Mouse (Mus musculus) midbrain, embryonic 13.5 days (tissue): ENCODE results near the gene Cdk9. TPM values are rescaled to one million over a fixed set of nuclear protein-coding genes. Genes with fewer than 3 reads are reported as not detected.

Experiments
- ATAC-seq: fragments of 200-750 bp; cut with Nextera tagmentation; 2 replicates; pipeline ENCODE4 v1.8.0; 2017; ENCODE audit warnings: mild to moderate bottlenecking, moderate TSS enrichment, moderate library complexity
- H3K27ac ChIP-seq: fragments of 300-500 bp; sonication (generic); 2 replicates; pipeline ENCODE4 v1.5.1; 2015; ENCODE audit warnings: inconsistent platforms, mild to moderate bottlenecking, moderate library complexity
- H3K27me3 ChIP-seq: fragments of 300-500 bp; sonication (generic); 2 replicates; pipeline ENCODE4 v1.6.1; 2015; ENCODE audit warnings: mild to moderate bottlenecking, inconsistent platforms
- H3K36me3 ChIP-seq: fragments of 300-500 bp; sonication (generic); 2 replicates; pipeline ENCODE4 v1.6.1; 2015; ENCODE audit warnings: mild to moderate bottlenecking, inconsistent platforms
- H3K4me1 ChIP-seq: fragments of 300-500 bp; sonication (generic); replicated peaks from 2 replicates; pipeline ENCODE4 v1.6.1; 2015; ENCODE audit warnings: inconsistent platforms
- H3K4me2 ChIP-seq: fragments of 300-500 bp; sonication (generic); replicated peaks from 2 replicates; pipeline ENCODE4 v1.6.1; 2015; ENCODE audit warnings: moderate library complexity, mild to moderate bottlenecking, inconsistent platforms
- H3K4me3 ChIP-seq: fragments of 300-500 bp; sonication (generic); replicated peaks from 2 replicates; pipeline ENCODE4 v1.5.1; 2015; ENCODE audit warnings: mild to moderate bottlenecking, inconsistent platforms
- H3K9ac ChIP-seq: fragments of 300-500 bp; sonication (generic); replicated peaks from 2 replicates; pipeline ENCODE4 v1.6.1; 2015; ENCODE audit warnings: mild to moderate bottlenecking, inconsistent platforms
- H3K9me3 ChIP-seq: fragments of 300-500 bp; sonication (generic); 2 replicates; pipeline ENCODE4 v1.6.1; 2016; ENCODE audit warnings: mild to moderate bottlenecking, inconsistent platforms
- WGBS: fragments of 180-500 bp; shearing (Covaris S2); methylation state at CpG from one replicate; pipeline ENCODE4 v1.1.7; 2015; 5-methylcytosine and 5-hydroxymethylcytosine counted together
- polyA plus RNA-seq: library from polyadenylated mRNA; unstranded; fragments of >200 nt; fragmentation: Nextera tagmentation; extraction: Ambion mirVana; gene quantifications from 2 replicates; pipeline ENCODE4 v1.2.1, GENCODE M21; 2015

The Cdk9 gene
- polyA plus RNA-seq, 1 experiment from 2014 or later = 84.5 TPM

DNA sequence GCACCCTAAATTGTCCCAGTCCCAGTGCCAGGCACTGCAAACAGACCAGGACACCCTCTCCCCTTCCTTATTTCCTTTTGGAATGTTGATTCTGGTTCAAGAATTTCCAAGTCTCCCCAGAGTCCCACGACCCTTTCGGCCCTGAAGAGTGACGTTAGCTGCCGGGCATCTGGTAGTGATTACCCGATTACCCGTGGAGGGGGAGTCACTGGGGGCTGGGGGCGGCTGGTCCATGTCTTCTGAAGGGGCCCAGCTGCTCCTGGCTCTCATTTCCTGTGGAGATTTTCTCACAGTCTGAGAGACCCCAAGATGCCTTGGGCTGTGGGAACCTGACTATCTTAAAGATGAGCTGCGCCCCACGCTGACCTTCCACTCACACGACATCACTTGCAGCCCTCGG lies 18.0 kb upstream of the Cdk9 start:
- Histone ChIP-seq H3K4me1 (peaks cover 12% of the 10 kb centered on the region), H3K9ac (0 out of 2 replicates have a peak overlapping the region, but pooled peaks have one; percentile 32), H3K36me3 (no peaks in the 10 kb centered on the region), H3K27ac (no peak overlapping the region), H3K4me3 (no peak overlapping the region), H3K4me2 (no peak overlapping the region), H3K9me3 (no peaks in the 10 kb centered on the region), H3K27me3 (no peaks in the 10 kb centered on the region)
- ATAC-seq = no peak
- WGBS = 62% methylated on average over 11 of the region's 11 CpGs

- H3K4me2 ChIP-seq = no peak overlapping the region
- WGBS = 80% methylated on average over 4 of the region's 4 CpGs
- H3K4me3 ChIP-seq = no peak overlapping the region
- no peak overlapping the region for H3K27ac ChIP-seq
- ATAC-seq = no peak
- peaks cover 12% of the 10 kb centered on the region for H3K4me1 ChIP-seq
- H3K9ac ChIP-seq = 0 out of 2 replicates have a peak overlapping the region, but pooled peaks have one; percentile 32
- no peaks in the 10 kb centered on the region for H3K36me3 ChIP-seq
- H3K9me3 ChIP-seq = no peaks in the 10 kb centered on the region
- H3K27me3 ChIP-seq = no peaks in the 10 kb centered on the region
Measured at GRCm38 (mm10) chr2:32729547-32729946, 16.7 kb upstream of the Cdk9 start.

GRCm38 (mm10) chr2:32728463-32728862 lies 15.6 kb upstream of the Cdk9 start:
- Histone ChIP-seq H3K9me3 (no peaks in the 10 kb centered on the region), H3K9ac (no peak overlapping the region), H3K4me3 (no peak overlapping the region), H3K4me2 (peak overlapping the region; percentile 13; the same call in 1 of the 2 replicates), H3K27me3 (no peaks in the 10 kb centered on the region), H3K36me3 (no peaks in the 10 kb centered on the region), H3K27ac (no peak overlapping the region), H3K4me1 (peaks cover 12% of the 10 kb centered on the region)
- no peak for ATAC-seq
- 59% methylated on average over 7 of the region's 7 CpGs for WGBS

- Histone ChIP-seq H3K36me3 (no peaks in the 10 kb centered on the region), H3K9me3 (no peaks in the 10 kb centered on the region), H3K4me2 (peak overlapping the region; percentile 56), H3K9ac (peak overlapping the region; percentile 32; the same call in 1 of the 2 replicates), H3K27me3 (no peaks in the 10 kb centered on the region), H3K4me3 (peak overlapping the region; percentile 33), H3K27ac (0 out of 2 replicates have a peak overlapping the region, but pooled peaks have one; percentile 32), H3K4me1 (peaks cover 12% of the 10 kb centered on the region)
- peak; percentile 94 for ATAC-seq
- WGBS = under 1% methylated on average over 16 of the region's 16 CpGs
Measured at GRCm38 (mm10) chr2:32727435-32727834, 14.6 kb upstream of the Cdk9 start.

GRCm38 (mm10) chr2:32724832-32725790 lies 12.2 kb upstream of the Cdk9 start:
- H3K27ac ChIP-seq = no peak overlapping the region
- 84% methylated on average over 16 of the region's 16 CpGs for WGBS

GRCm38 (mm10) chr2:32724149-32724548 lies 11.3 kb upstream of the Cdk9 start:
- Histone ChIP-seq H3K9me3 (no peaks in the 10 kb centered on the region), H3K4me2 (no peak overlapping the region)

More at GRCm38 (mm10) chr2:32724832-32725790, 12.2 kb upstream of the Cdk9 start:
- no peak for ATAC-seq
- no peak overlapping the region for H3K4me3 ChIP-seq
- no peak overlapping the region for H3K9ac ChIP-seq
- H3K9me3 ChIP-seq = no peaks in the 10 kb centered on the region
- no peaks in the 10 kb centered on the region for H3K36me3 ChIP-seq
- peaks cover 12% of the 10 kb centered on the region for H3K4me1 ChIP-seq
- H3K4me2 ChIP-seq = no peak overlapping the region
- H3K27me3 ChIP-seq = no peaks in the 10 kb centered on the region

DNA sequence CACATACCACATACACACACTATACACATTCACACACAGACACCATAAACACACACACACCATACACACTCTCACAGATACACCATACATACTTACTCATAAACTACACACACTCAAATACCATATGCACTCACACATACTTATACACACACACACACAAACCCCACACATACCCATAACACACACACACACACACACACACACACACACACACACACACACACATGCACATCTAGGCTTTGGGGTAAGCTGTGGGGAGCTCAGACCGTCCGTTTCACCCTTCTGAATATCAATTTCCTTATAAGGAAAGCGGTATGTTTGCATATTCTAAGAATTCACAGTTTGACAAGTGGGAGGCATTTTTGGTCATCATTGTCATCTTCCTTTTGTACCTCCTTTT lies 9.7 kb upstream of the Cdk9 start:
- Histone ChIP-seq H3K27me3 (no peaks in the 10 kb centered on the region), H3K9me3 (no peaks in the 10 kb centered on the region), H3K4me3 (no peak overlapping the region), H3K9ac (no peak overlapping the region), H3K4me2 (no peak overlapping the region), H3K27ac (no peak overlapping the region), H3K36me3 (no peaks in the 10 kb centered on the region), H3K4me1 (peaks cover 11% of the 10 kb centered on the region)
- 80% methylated on average over 3 of the region's 3 CpGs for WGBS
- no peak for ATAC-seq

More at GRCm38 (mm10) chr2:32724149-32724548, 11.3 kb upstream of the Cdk9 start:
- WGBS = 85% methylated on average over 4 of the region's 4 CpGs
- Histone ChIP-seq H3K4me3 (no peak overlapping the region), H3K4me1 (peaks cover 12% of the 10 kb centered on the region), H3K36me3 (no peaks in the 10 kb centered on the region), H3K27me3 (no peaks in the 10 kb centered on the region), H3K9ac (no peak overlapping the region), H3K27ac (no peak overlapping the region)
- ATAC-seq = no peak

DNA sequence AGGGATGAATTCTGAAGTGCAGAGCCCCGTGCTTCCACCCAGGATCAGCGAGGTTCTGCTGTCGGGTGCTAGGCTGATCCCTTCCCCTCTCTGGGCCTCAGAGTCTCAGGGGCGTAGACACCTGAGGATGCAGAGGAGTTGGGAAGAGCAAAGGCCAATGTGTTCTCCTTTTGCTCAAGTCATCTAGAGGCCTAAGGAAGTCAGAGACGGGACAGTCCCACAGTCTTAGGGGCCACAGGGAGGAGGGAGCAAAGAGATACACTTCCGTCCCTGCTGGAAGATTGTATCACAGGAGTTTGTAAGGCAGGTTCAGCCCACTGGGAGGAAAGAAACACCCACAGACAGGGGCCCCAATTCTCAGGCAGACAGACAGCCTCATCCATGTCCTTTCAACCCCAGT lies 9.2 kb upstream of the Cdk9 start:
- Histone ChIP-seq H3K4me2 (no peak overlapping the region), H3K4me1 (peaks cover 6% of the 10 kb centered on the region), H3K27ac (no peak overlapping the region), H3K9me3 (no peaks in the 10 kb centered on the region), H3K36me3 (no peaks in the 10 kb centered on the region), H3K9ac (no peak overlapping the region), H3K27me3 (no peaks in the 10 kb centered on the region), H3K4me3 (no peak overlapping the region)
- ATAC-seq = no peak
- 60% methylated on average over 6 of the region's 6 CpGs for WGBS

DNA sequence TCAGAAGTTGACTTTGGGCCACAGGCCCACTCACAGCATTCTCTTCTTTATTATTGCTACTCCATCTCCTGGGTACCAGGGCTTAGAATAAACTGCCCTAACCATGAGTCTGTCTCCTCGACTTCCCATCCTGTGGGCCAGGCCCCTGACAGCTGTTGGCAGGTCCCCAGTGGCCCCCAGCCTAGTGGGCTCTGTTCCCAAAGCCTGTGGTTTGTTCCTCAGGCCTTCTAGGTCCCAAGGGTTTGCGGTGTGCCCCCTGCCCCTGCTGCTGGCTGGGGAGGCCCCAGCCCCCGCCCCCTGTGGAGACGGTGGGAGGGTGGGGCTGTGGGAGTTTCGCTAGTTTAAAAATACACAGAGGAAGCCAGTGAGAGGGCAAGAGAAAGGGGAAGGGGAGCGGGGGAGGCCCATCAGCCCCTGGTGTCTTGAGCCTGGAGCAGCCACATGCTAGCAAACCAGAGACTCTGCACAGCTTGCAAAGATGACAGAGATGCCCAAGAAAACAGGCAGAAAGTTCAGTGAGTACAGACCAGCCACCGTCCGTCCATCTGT lies 7.9 kb upstream of the Cdk9 start, which contains the start of gene Sh2d3c:
Gene Sh2d3c (plus strand): TSS at position 375 of the 549 bp plus-strand sequence.
- H3K9ac ChIP-seq = peak within 1 kb of the TSS; percentile 36; the same call in 1 of the 2 replicates
- ATAC-seq = no peak

GRCm38 (mm10) chr2:32720053-32720452 lies 7.2 kb upstream of the Cdk9 start:
- H3K4me3 ChIP-seq = no peak overlapping the region
- no peak overlapping the region for H3K27ac ChIP-seq
- no peak overlapping the region for H3K9ac ChIP-seq
- H3K36me3 ChIP-seq = no peaks in the 10 kb centered on the region
- H3K4me2 ChIP-seq = no peak overlapping the region
- H3K27me3 ChIP-seq = no peaks in the 10 kb centered on the region
- WGBS = 81% methylated on average over 3 of the region's 3 CpGs
- H3K9me3 ChIP-seq = no peaks in the 10 kb centered on the region
- peaks cover 4% of the 10 kb centered on the region for H3K4me1 ChIP-seq
- no peak for ATAC-seq

More for the DNA sequence above, 7.9 kb upstream of the Cdk9 start, which contains the start of gene Sh2d3c:
- H3K36me3 ChIP-seq = no peaks in the 10 kb centered on the region
- H3K27me3 ChIP-seq = no peaks in the 10 kb centered on the region
- no peak within 1 kb of the TSS for H3K4me2 ChIP-seq
- no peak within 1 kb of the TSS for H3K4me3 ChIP-seq
- 0 out of 2 replicates have a peak within 1 kb of the TSS, but pooled peaks have one; percentile 14 for H3K27ac ChIP-seq
- no peaks in the 10 kb centered on the region for H3K9me3 ChIP-seq
- peaks cover 4% of the 10 kb centered on the region for H3K4me1 ChIP-seq
- 55% methylated on average over 8 of the region's 8 CpGs for WGBS

DNA sequence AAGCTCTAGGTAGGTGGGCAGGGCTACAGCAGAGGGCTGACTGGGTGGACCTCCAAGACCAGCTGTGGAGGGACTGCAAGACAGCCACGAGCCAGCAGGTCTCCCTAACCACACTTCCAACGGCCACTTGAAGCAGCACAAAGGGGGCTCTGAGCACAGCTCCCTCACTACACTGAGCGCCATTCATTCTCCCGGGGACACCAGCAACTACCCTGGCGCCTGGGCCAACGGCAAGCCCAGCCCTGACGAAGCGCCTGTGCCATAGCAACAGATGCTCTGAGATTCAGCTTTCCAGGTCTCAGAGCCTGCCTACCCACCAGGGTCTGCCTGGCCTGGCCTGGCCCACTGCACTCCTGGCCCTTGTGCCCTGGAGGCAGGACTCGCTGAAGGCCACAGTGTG lies 5.9 kb upstream of the Cdk9 start:
- no peak overlapping the region for H3K4me2 ChIP-seq
- peaks cover 14% of the 10 kb centered on the region for H3K4me1 ChIP-seq
- H3K36me3 ChIP-seq = no peaks in the 10 kb centered on the region
- WGBS = 38% methylated on average over 9 of the region's 9 CpGs
- no peaks in the 10 kb centered on the region for H3K9me3 ChIP-seq
- H3K27ac ChIP-seq = no peak overlapping the region
- no peaks in the 10 kb centered on the region for H3K27me3 ChIP-seq
- peak; percentile 40; the same call in 1 of the 2 replicates for ATAC-seq
- H3K9ac ChIP-seq = no peak overlapping the region
- H3K4me3 ChIP-seq = no peak overlapping the region

DNA sequence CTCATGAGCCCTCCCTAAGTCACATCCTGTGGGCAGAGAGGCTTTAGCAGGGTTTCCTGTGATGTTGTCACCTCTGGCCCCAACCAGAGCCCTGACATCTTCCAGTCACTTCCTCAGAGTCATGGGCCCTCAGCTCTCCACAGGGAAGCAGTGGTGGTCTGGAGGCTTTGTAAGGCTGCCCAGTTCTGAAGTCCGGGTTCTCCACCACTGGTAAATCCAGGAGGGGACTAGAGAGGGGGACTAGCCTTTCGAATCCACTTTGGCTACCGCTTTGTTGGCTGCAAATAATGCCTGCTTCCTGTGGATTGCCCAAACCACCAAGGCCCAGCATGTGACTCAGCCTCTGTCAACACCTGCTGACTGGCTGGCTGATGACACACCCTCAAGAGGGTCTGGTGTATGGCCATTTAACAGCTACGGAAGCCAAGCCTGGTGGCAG lies 2.1 kb upstream of the Cdk9 start:
- H3K9me3 ChIP-seq = no peaks in the 10 kb centered on the region
- H3K27ac ChIP-seq = no peak overlapping the region
- WGBS = 73% methylated on average over 4 of the region's 4 CpGs
- no peak overlapping the region for H3K4me2 ChIP-seq
- H3K4me3 ChIP-seq = no peak overlapping the region
- no peak for ATAC-seq
- H3K27me3 ChIP-seq = no peaks in the 10 kb centered on the region
- H3K9ac ChIP-seq = 0 out of 2 replicates have a peak overlapping the region, but pooled peaks have one; percentile 2
- peaks cover 12% of the 10 kb centered on the region for H3K36me3 ChIP-seq
- H3K4me1 ChIP-seq = peaks cover 23% of the 10 kb centered on the region
